Mouse (Mus musculus): ENCODE results near the gene Slc41a3.

- no peak for TF ChIP-seq CTCF (IDR thresholded peaks at IDR 0.05; ENCODE audit: low read depth, low read length)
- no peak for TF ChIP-seq GATA1 (IDR thresholded peaks at IDR 0.05; ENCODE audit: borderline replicate concordance, low read length)
These were observed 40.3 kb upstream of the Slc41a3 start for GRCm38 (mm10) chr6:90564240-90564639.
